Comparison of ENCODE assay signal across 20 mouse cellular contexts in genomic region chr2:155645746-155646145, GRCm38 (mm10). TPM values are rescaled to one million over a fixed set of nuclear protein-coding genes. Genes with fewer than 3 reads are reported as not detected.
"Had no signal": no experiment of that assay in that cellular context is flagged by ENCODE, and none has a peak within 500 bp of the region (broad histone marks: within the 10 kb centered on the region; RNA-seq: fewer than 3 reads in every experiment).

No protein-coding gene starts in this region.

- DNase-seq: lung, adult 18-20 months; lung, embryonic 14.5 days; lung, postnatal 10 days; lung, postnatal 4 days; midbrain, embryonic 14.5 days; retina, postnatal 1 day; right cerebral cortex, adult 18-20 months; right cerebral cortex, postnatal 25 days; right cerebral cortex, postnatal 4 days; spleen, adult 18-20 months; thymus, adult 18-20 months; thymus, postnatal 14 days; thymus, postnatal 36 days had no signal

- H3K27me3 ChIP-seq: midbrain, embryonic 12.5 days; neural tube, embryonic 13.5 days; neural tube, embryonic 15.5 days had no signal

- H3K4me3 ChIP-seq: midbrain, embryonic 12.5 days; myocyte; neural tube, embryonic 13.5 days; neural tube, embryonic 15.5 days had no signal

- ATAC-seq: midbrain, embryonic 16.5 days had no signal

- H3K4me2 ChIP-seq: lung, embryonic 14.5 days; midbrain, embryonic 12.5 days; neural tube, embryonic 13.5 days; neural tube, embryonic 15.5 days had no signal

- H3K9me3 ChIP-seq: midbrain, embryonic 12.5 days; neural tube, embryonic 13.5 days; neural tube, embryonic 15.5 days had no signal

- H3K9ac ChIP-seq: lung, embryonic 14.5 days; midbrain, embryonic 12.5 days; neural tube, embryonic 13.5 days; neural tube, embryonic 15.5 days had no signal

- H3K4me1 ChIP-seq: midbrain, embryonic 12.5 days; neural tube, embryonic 15.5 days had no signal

- H3K27ac ChIP-seq: midbrain, embryonic 12.5 days; neural tube, embryonic 13.5 days; neural tube, embryonic 15.5 days had no signal

RNA-seq across cellular contexts. Expression of gene Myh7b, which starts 34.7 kb away (rescaled TPM):
- total RNA-seq: megakaryocyte, adult 5-6 weeks; megakaryocyte-erythroid progenitor cell, adult 5-6 weeks had no signal
